Mouse (Mus musculus) CH12.LX (cell line): Measurements from ENCODE around the gene Prom2. TPM values are rescaled to one million over a fixed set of nuclear protein-coding genes. Genes with fewer than 3 reads are reported as not detected.

ENCODE experiments used
- DNase-seq: peaks from one replicate; pipeline ENCODE4 v3.0.0-alpha.2; 2013; ENCODE audit errors: extremely low read depth
- H3K27ac ChIP-seq: 2 replicates; pipeline ENCODE4 v1.5.1; 2012; ENCODE audit warnings: low read depth, mild to moderate bottlenecking, control low read depth, moderate library complexity; ENCODE audit not compliant: insufficient read depth
- H3K27me3 ChIP-seq: replicated peaks from 2 replicates; pipeline ENCODE3; 2012; ENCODE audit warnings: inconsistent platforms
- H3K36me3 ChIP-seq, 2 experiments: replicated peaks in 1 of 2; 2 replicates each; pipeline versions ENCODE3 to v1.6.1; 2012; ENCODE audit warnings: inconsistent platforms in 1 of 2, low read length in 1 of 2, mild to moderate bottlenecking in 1 of 2, mixed read lengths in 1 of 2, moderate library complexity in 1 of 2; ENCODE audit not compliant: control insufficient read depth in 1 of 2, insufficient read depth in 1 of 2
- H3K4me1 ChIP-seq, 2 experiments: 2 replicates each; pipeline ENCODE4 v1.6.1; 2012; ENCODE audit warnings: inconsistent platforms in 1 of 2, moderate library complexity in 1 of 2; ENCODE audit not compliant: insufficient read depth in 2 of 2, control insufficient read depth in 1 of 2
- H3K4me2 ChIP-seq: 2 replicates; pipeline ENCODE4 v1.6.1; 2012; ENCODE audit warnings: low read depth, mild to moderate bottlenecking, control low read depth; ENCODE audit not compliant: poor library complexity, insufficient read depth, severe bottlenecking
- H3K4me3 ChIP-seq, 3 experiments: fragments of 150-350 bp in 1 of 3; sonication (generic) in 1 of 3; replicated peaks in 1 of 3; 2 replicates each; pipeline versions ENCODE3 to v1.5.1; 2011 to 2012; ENCODE audit warnings: low read depth in 2 of 3, low read length in 2 of 3, mild to moderate bottlenecking in 2 of 3, moderate library complexity in 2 of 3, control low read depth in 1 of 3, improper control_type of control experiment in 1 of 3, inconsistent platforms in 1 of 3, mixed read lengths in 1 of 3; ENCODE audit not compliant: poor library complexity in 1 of 3
- H3K79me2 ChIP-seq: replicated peaks from 2 replicates; pipeline ENCODE4 v1.6.1; 2012; ENCODE audit warnings: mild to moderate bottlenecking, moderate library complexity; ENCODE audit not compliant: control insufficient read depth, poor library complexity, insufficient read depth, severe bottlenecking; ENCODE audit errors: extremely low read depth
- H3K9ac ChIP-seq: 2 replicates; pipeline ENCODE4 v1.6.1; 2012; ENCODE audit warnings: low read depth, mild to moderate bottlenecking, control low read depth, moderate library complexity; ENCODE audit not compliant: insufficient read depth
- H3K9me3 ChIP-seq: replicated peaks from 2 replicates; pipeline ENCODE3; 2012; ENCODE audit warnings: low read length, inconsistent platforms, mixed read lengths
- BHLHE40 ChIP-seq: IDR thresholded peaks from 2 replicates; pipeline ENCODE4 v1.6.1; 2011; ENCODE audit warnings: mild to moderate bottlenecking, low read depth, low read length, improper control_type of control experiment
- CHD2 ChIP-seq: IDR thresholded peaks from 2 replicates; pipeline ENCODE4 v1.6.1; 2011; ENCODE audit warnings: low read length, improper control_type of control experiment
- ELF1 ChIP-seq: IDR thresholded peaks from 2 replicates; pipeline ENCODE4 v1.6.1; 2014; ENCODE audit warnings: low read depth, mild to moderate bottlenecking, inconsistent platforms, low read length, improper control_type of control experiment
- ETS1 ChIP-seq: conservative IDR thresholded peaks from 2 replicates; pipeline ENCODE4 v1.6.1; 2012; ENCODE audit warnings: low read depth, mild to moderate bottlenecking, inconsistent platforms, low read length, improper control_type of control experiment, moderate library complexity
- MAX ChIP-seq: IDR thresholded peaks from 2 replicates; pipeline ENCODE4 v1.6.1; 2011; ENCODE audit warnings: low read length, improper control_type of control experiment
- MAZ ChIP-seq: IDR thresholded peaks from 2 replicates; pipeline ENCODE4 v1.6.1; 2012; ENCODE audit warnings: low read depth, mild to moderate bottlenecking, inconsistent platforms, low read length, improper control_type of control experiment, moderate library complexity
- MXI1 ChIP-seq: IDR thresholded peaks from 2 replicates; pipeline ENCODE4 v1.6.1; 2011; ENCODE audit warnings: mild to moderate bottlenecking, low read depth, low read length, improper control_type of control experiment
- MYC ChIP-seq: IDR thresholded peaks from 2 replicates; pipeline ENCODE4 v1.6.1; 2011; ENCODE audit warnings: low read depth, mild to moderate bottlenecking, improper control_type of control experiment, low read length
- NRF1 ChIP-seq: IDR thresholded peaks from 2 replicates; pipeline ENCODE4 v1.6.1; 2014; ENCODE audit warnings: low read depth, mild to moderate bottlenecking, inconsistent platforms, low read length, improper control_type of control experiment, moderate library complexity
- POLR2A ChIP-seq: IDR thresholded peaks from 2 replicates; pipeline ENCODE4 v1.6.1; 2011; ENCODE audit warnings: low read depth, mild to moderate bottlenecking, improper control_type of control experiment, low read length
- TBP ChIP-seq: conservative IDR thresholded peaks from 2 replicates; pipeline ENCODE4 v1.6.1; 2011; ENCODE audit warnings: low read depth, low read length, improper control_type of control experiment
- TCF12 ChIP-seq: IDR thresholded peaks from 2 replicates; pipeline ENCODE4 v1.6.1; 2014; ENCODE audit warnings: low read depth, mild to moderate bottlenecking, inconsistent platforms, low read length, improper control_type of control experiment
- UBTF ChIP-seq: IDR thresholded peaks from 2 replicates; pipeline ENCODE4 v1.6.1; 2012; ENCODE audit warnings: low read depth, mild to moderate bottlenecking, inconsistent platforms, low read length, improper control_type of control experiment, moderate library complexity
- ZMIZ1 ChIP-seq: IDR thresholded peaks from 2 replicates; pipeline ENCODE4 v1.6.1; 2012; ENCODE audit warnings: low read depth, mild to moderate bottlenecking, inconsistent platforms, low read length, improper control_type of control experiment
- ZNF384 ChIP-seq: IDR thresholded peaks from 2 replicates; pipeline ENCODE4 v1.6.1; 2012; ENCODE audit warnings: low read depth, low read length, improper control_type of control experiment, inconsistent platforms
- dilution Hi-C: fragments of 300-500 bp; cut with MboI; formaldehyde crosslinking; loops from 2 replicates; pipeline ENCODE4 v1.14.3; 2020; ENCODE audit warnings: low sequenced_read_pairs; ENCODE audit not compliant: extremely low pct_unique_long_range_greater_than_20kb, extremely low pct_ligation_motif_present
- in situ Hi-C: fragments of 300-500 bp; cut with MboI; formaldehyde crosslinking; loops from 3 replicates; pipeline ENCODE4 v1.14.3; 2019; ENCODE audit warnings: low sequenced_read_pairs, low pct_ligation_motif_present, low pct_unique_long_range_greater_than_20kb, mixed read lengths
- polyA plus RNA-seq: library from polyadenylated mRNA; unstranded; fragments of >175 nt; gene quantifications from 2 replicates; pipeline ENCODE4 v1.2.1, GENCODE M21; 2012; ENCODE audit warnings: low read depth; ENCODE audit not compliant: insufficient read length
- total RNA-seq, 2 experiments: library from RNA; depleted of rRNA; stranded (reverse); fragments of 300-350 nt in 1 of 2; fragments of >200 nt in 1 of 2; gene quantifications; 2 replicates each; pipeline ENCODE4 v1.2.3; 2012 to 2014

Gene Prom2
- total and polyA plus RNA-seq, 3 experiments = not detected

DNA sequence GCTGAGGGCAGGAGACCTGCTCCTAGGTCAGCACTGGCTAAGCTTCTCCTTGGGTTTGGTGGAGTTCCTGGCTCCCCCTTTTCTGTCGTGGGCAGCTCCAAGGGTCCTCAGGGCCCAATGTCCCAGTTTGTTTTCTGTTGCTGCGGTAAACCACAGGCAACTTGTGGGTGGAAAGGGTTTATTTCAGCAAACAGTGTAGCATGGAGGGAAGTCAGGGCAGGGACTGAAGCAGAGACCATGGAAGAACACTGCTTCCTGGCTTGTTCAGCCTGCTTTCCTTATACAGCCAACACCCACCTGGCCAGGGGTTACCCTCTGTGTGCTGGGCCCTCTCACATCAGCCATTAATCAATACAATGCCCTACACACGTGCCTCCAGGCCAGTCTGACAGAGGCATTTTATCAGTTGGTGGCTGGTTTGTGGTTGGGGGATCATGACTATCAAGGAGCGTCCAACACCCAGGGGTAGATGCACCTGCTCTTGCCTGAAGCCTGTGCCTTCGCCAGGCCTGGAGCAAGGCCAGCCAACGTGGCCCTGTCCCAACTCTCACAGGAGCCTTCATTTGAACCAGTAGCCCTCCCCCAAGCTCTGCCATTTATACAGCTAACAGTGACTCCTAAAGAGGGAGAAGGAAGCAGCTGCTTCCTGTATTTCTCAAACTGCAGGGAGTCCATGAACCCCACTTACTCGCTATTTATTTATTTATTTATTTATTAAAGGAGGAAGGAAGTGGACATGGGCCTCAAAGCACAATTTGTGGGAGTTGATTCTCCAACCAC lies 17.1 kb downstream of the Prom2 start:
- Histone ChIP-seq H3K9ac (no peak overlapping the region), H3K4me2 (no peak overlapping the region), H3K36me3 (no peaks in the 10 kb centered on the region), H3K27ac (no peak overlapping the region), H3K4me1 (no peaks in the 10 kb centered on the region), H3K27me3 (peaks cover 96% of the 10 kb centered on the region)
- in situ Hi-C loops = no loop called here
- DNase-seq = no peak
- no peak for TF ChIP-seq MAX
- no peak for TF ChIP-seq UBTF
- TF ChIP-seq POLR2A = no peak
- TF ChIP-seq ELF1 = no peak
- no peak for TF ChIP-seq MYC
- no peak for TF ChIP-seq MXI1
- no peak for TF ChIP-seq ZMIZ1
- TF ChIP-seq NRF1 = no peak
- TF ChIP-seq CHD2 = no peak
- TF ChIP-seq, all 38 proteins: peak for 0
- dilution Hi-C loops = no loop called here
- H3K79me2 ChIP-seq = no peaks in the 10 kb centered on the region
- H3K4me3 ChIP-seq = no peak overlapping the region
- no peaks in the 10 kb centered on the region for H3K9me3 ChIP-seq

GRCm38 (mm10) chr2:127522006-127522441 lies 19.2 kb downstream of the Prom2 start, which contains the start of gene Kcnip3:
Gene Kcnip3 (minus strand): TSS chr2:127522094.
- no peak for TF ChIP-seq TCF12
- TF ChIP-seq BHLHE40 = no peak
- no peak for TF ChIP-seq ZNF384
- no peak for TF ChIP-seq MAZ
- TF ChIP-seq ETS1 = no peak
- no peak for TF ChIP-seq NRF1
- no peak for TF ChIP-seq TBP
- peaks cover 0 to 9% of the 10 kb centered on the region in 2 experiments; a peak in 2 of 4 replicates for H3K4me1 ChIP-seq
- no peak within 1 kb of the TSS for H3K27ac ChIP-seq
- H3K4me3 ChIP-seq = no peak within 1 kb of the TSS
- H3K4me2 ChIP-seq = no peak within 1 kb of the TSS
- H3K9ac ChIP-seq = no peak within 1 kb of the TSS
- H3K9me3 ChIP-seq = no peaks in the 10 kb centered on the region
- in situ Hi-C loops = no loop called here
- DNase-seq = no peak
- no peaks in the 10 kb centered on the region for H3K79me2 ChIP-seq
- dilution Hi-C loops = no loop called here
- peaks cover 96% of the 10 kb centered on the region for H3K27me3 ChIP-seq
- no peaks in the 10 kb centered on the region for H3K36me3 ChIP-seq
